Mouse (Mus musculus) layer of hippocampus, adult 9-10 months (tissue): Measurements from ENCODE around the gene Lrrc55.
A peak's percentile ranks its signal among the peaks of the same experiment; 100 is the strongest.
"Not testable (repeated sequence)": the region's sequence is repeated elsewhere in the genome, so short reads cannot be mapped to it uniquely, and the experiment has no call there.

Experiments
- DNase-seq: peaks from one replicate; pipeline ENCODE4 v3.0.0; 2022; ENCODE audit warnings: low spot score

The Lrrc55 gene

GRCm38 (mm10) chr2:85196901-85197300 is at the start of gene Lrrc55:
Gene Lrrc55 (minus strand): TSS chr2:85197197.
- no peak for DNase-seq

DNA sequence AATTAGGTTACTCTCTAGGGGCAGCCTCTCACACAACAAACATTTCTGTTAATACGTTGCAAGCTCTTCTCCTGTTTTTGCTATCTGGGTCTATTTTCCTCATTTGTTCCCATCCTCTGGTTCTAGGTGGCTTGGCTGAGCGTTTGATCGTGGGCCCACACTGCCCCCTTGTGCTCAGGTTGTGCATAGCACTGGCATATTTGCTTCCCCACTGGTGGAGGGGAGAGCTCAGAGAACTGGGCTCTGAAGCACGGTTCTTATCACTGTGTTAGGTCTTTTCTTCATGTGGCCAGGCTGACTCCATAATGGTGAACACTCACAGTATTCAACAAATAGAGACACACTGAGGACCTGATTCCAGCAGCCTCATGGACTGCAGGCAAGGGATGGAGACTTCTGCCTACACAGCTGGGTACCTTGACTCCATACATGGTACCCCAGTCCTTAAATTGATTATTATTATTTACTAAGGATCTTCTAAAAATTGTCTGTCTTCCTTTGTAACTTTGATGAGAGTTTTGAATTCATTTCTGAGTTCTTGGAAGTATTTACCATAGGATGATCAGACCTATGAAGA is 49.6 kb upstream of the Lrrc55 start:
- peak; percentile 81 for DNase-seq

GRCm38 (mm10) chr2:85245737-85246136 is 48.7 kb upstream of the Lrrc55 start:
- DNase-seq: no peak

GRCm38 (mm10) chr2:85238068-85238667 is 41.2 kb upstream of the Lrrc55 start:
- no peak for DNase-seq

- not testable (repeated sequence) for DNase-seq
These were observed 40.2 kb upstream of the Lrrc55 start for GRCm38 (mm10) chr2:85237231-85237630.

- DNase-seq: no peak
These were observed 33.9 kb upstream of the Lrrc55 start for GRCm38 (mm10) chr2:85230771-85231511.

DNA sequence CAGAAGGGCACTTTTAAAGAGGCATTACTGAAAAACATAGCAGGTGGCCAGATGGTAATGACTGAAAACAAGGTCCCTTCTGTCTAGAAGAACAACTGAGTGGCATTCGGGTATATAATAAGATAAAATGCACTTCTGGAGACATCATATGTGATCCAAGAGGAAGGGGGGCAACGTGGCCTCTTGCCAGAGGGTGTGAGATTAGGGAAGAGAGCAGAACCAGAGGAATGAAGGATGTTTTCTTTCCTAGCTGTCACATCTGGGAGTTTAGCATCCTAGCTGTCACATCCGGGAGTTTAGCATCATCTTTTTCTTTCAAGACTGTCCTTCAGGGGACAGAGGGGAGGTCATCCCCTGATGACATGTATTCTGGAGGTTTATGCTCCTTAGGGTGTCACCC is 32.6 kb upstream of the Lrrc55 start:
- DNase-seq: no peak

GRCm38 (mm10) chr2:85227816-85228335 is 30.9 kb upstream of the Lrrc55 start:
- no peak for DNase-seq

DNA sequence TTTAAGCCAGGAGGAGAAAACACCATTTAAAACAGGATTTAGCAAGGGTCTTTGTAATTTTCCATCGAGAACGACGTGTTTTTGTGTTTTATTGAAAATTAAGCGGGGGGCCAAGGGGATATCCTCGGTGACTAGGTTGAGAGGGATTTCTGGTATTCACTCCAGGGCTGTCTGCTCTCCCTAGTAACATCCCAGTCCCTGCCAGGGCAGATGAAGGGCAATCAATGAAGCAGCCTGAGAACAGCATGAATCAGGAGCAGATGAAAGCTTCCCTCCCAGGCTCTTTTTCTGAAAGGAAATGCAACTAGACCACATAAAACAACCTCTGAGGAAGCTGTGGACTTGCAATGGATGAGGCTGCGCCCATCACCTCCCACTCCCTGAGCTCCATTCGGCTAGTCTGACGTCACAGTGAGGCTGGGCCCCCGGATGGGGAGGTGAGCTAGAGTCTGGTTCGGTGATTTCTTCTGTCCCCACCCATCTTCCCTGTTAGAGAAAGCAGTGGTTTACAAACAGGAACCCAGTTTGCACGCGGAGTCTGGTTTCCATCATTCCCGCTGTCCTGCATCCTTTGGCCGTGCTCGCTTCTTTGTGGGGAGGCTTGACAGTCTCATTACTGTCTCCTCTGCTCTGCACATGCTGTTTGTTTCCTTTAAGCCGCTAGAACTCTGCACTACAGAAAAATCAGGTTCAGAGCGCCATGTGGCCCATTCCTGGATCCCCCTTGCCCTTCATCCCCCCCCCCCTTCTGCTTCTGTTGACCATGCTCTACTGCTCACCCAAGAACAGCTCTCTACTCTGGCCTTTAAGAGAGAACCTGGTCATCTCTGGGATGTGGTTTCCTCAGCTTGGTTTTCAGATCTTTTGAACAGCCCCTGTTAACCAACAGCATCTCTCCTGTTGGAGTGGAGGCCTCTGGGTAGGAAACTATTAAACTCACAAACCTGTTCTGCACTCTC is 27.5 kb upstream of the Lrrc55 start:
- DNase-seq: no peak

- no peak for DNase-seq
These were observed 19.6 kb upstream of the Lrrc55 start for GRCm38 (mm10) chr2:85216606-85217005.

GRCm38 (mm10) chr2:85213746-85214145 is 16.7 kb upstream of the Lrrc55 start:
- DNase-seq: peak; percentile 41

DNA sequence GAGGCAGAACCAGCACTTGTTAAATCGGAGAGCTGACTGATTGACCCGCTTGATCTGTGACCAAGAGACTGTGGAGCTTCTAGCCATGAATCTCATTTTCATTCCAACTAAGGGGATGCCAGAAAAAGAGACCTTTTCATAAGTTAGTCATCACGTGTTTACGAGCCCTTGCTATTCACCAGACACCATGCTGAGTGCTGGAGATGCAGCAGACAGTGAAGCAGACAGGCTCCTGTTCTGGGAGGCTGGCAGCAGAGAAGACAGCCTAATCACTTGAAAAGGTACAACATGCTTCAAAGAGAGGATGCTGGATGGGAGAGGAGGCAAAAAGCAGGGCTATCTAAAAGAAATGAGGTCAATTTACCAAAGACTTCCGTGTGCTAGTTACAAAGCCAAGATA is 12.3 kb upstream of the Lrrc55 start:
- DNase-seq: no peak

DNA sequence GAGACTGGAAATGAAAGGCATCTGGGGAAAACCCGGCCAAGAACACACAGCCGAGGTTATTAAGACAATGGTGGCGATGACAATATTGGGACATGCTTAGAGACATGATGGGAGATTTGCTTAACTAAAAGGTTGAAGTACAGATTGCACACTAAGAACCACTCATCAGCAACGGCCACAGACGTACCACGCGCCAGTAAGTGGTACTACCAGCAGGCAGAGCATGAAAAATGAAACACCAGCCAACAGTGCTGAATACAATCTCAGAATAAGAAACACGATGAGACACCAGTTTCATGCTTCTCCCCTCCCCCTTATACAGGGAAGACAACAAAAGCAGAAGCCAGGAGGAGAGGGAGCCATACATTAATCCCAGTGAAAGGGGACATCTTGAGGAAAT is 8.2 kb upstream of the Lrrc55 start:
- no peak for DNase-seq

DNA sequence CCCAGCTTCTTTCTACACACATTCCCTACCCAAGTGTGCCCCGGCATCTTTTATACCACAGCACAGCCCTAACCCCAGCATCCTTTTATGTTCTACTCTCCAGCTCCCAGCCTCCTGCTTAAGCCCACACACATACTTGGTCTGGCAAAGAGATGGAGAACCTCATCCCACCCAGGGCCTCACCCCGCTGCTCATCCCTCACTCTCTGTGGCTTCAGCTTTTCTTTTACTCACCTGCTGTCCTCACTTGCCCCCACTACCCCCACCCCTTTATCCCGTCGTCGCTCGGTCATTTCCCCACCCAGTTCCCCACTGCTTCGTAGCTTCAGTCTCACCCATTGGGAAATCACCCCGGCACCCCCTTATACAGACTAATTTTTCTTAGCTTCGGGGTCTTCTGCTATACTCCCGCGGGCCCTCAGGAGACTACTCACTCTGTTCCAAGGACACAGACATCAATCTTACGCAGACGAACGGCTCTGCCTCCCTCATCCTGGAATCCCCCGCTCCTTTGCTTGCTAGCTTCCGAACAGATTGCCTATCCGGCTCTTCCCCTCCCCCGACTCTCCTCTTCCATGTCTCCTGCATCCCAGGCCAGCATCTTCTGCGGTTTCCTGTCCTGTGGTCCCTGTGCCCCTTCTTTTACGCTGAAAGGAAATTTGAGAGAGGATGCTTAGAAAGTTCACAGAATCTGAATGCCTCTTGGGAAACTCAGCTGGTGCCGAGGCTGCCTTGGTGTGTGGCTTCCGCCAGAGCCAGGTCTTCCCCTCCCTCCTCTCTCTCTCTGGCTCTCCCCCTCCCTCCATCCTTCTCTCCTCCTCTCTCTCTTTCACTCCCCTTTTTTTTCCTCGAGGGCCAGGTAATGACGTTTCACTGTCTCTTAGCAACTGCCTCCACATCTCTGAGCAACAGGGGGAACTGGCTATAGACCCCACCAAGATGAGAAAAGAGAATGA is 1.3 kb upstream of the Lrrc55 start:
- DNase-seq: peak; percentile 39

GRCm38 (mm10) chr2:85194566-85194965 is 2.4 kb downstream of the Lrrc55 start:
- no peak for DNase-seq

- DNase-seq: no peak
These were observed 9.3 kb downstream of the Lrrc55 start for GRCm38 (mm10) chr2:85187582-85188151.

GRCm38 (mm10) chr2:85178139-85178800 is 18.7 kb downstream of the Lrrc55 start:
- DNase-seq: no peak

GRCm38 (mm10) chr2:85173545-85173944 is 23.5 kb downstream of the Lrrc55 start:
- no peak for DNase-seq

DNA sequence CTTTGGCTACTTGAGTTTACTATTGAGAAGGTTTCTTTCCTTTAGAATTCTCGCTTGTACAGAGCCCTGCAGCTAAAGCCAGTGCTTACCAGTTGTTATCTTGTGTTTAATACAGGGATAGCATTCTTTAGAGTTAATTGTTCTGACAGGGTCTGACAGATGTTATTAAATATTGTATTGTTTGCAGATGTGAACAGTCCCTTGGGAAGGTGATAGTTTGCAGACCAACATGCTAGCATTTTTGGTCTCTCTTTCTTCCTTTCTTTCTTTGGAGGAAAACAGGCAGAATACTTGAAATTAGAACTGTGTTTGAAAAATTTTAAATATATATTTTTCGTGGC is 24.3 kb downstream of the Lrrc55 start:
- no peak for DNase-seq
